ENCODE assay signal across 25 mouse cellular contexts in genomic region chr6:35243989-35244388, GRCm38 (mm10).
DNase-seq lines count a peak whose midpoint lies in the region; ATAC-seq and TF ChIP-seq lines count a peak whose summit lies in the region.
"Had no signal": no experiment of that assay in that cellular context is flagged by ENCODE, and none has a peak within 500 bp of the region (broad histone marks: within the 10 kb centered on the region; RNA-seq: fewer than 3 reads in every experiment).

No protein-coding gene starts in this region.

- no peaks in the 10 kb centered on the region for H3K27me3 ChIP-seq in ES-Bruce4 (ENCODE audit: control insufficient read depth, insufficient read depth, low read length, poor library complexity, severe bottlenecking)
- H3K27me3 ChIP-seq: CH12.LX; embryonic facial prominence, embryonic 12.5 days; embryonic facial prominence, embryonic 15.5 days; forebrain, embryonic 15.5 days; hindbrain, embryonic 12.5 days; intestine, embryonic 15.5 days; Patski had no signal

- no peak for TF ChIP-seq EP300 in ES-Bruce4 (IDR thresholded peaks at IDR 0.05; ENCODE audit: insufficient read depth, low read depth, low read length)

- H3K4me3 ChIP-seq in ES-Bruce4 (ENCODE audit: low read depth, low read length), result no peak overlapping the region
- H3K4me3 ChIP-seq: embryonic facial prominence, embryonic 12.5 days; embryonic facial prominence, embryonic 15.5 days; forebrain, embryonic 15.5 days; heart, adult 2 months; hindbrain, embryonic 12.5 days; intestine, embryonic 15.5 days had no signal

- H3K27ac ChIP-seq in ES-Bruce4 (ENCODE audit: insufficient read depth, low read length), result 0 out of 2 replicates have a peak overlapping the region, but pooled peaks have one; percentile 24
- H3K27ac ChIP-seq: embryonic facial prominence, embryonic 12.5 days; embryonic facial prominence, embryonic 15.5 days; forebrain, embryonic 15.5 days; heart, adult 2 months; hindbrain, embryonic 12.5 days; intestine, embryonic 15.5 days had no signal

- no peaks in the 10 kb centered on the region for H3K4me1 ChIP-seq in ES-Bruce4 (ENCODE audit: control insufficient read depth, insufficient read depth, low read length)
- H3K4me1 ChIP-seq: embryonic facial prominence, embryonic 12.5 days; embryonic facial prominence, embryonic 15.5 days; forebrain, embryonic 15.5 days; hindbrain, embryonic 12.5 days; intestine, embryonic 15.5 days had no signal

- no peak for TF ChIP-seq CTCF in ES-Bruce4 (IDR thresholded peaks at IDR 0.05; ENCODE audit: low read depth, low read length)

- peaks cover 9% of the 10 kb centered on the region for H3K9me3 ChIP-seq in ES-Bruce4 (replicated peaks; ENCODE audit: control insufficient read depth, insufficient read depth, low read length, poor library complexity, severe bottlenecking)
- H3K9me3 ChIP-seq: embryonic facial prominence, embryonic 12.5 days; embryonic facial prominence, embryonic 15.5 days; forebrain, embryonic 15.5 days; hindbrain, embryonic 12.5 days; intestine, embryonic 15.5 days had no signal

- TF ChIP-seq POLR2A in ES-Bruce4 (IDR thresholded peaks at IDR 0.05; ENCODE audit: insufficient read depth, low read length), result no peak

- peaks cover 53% of the 10 kb centered on the region for H3K36me3 ChIP-seq in ES-Bruce4 (ENCODE audit: control insufficient read depth, insufficient read depth, low read length, poor library complexity, severe bottlenecking)

- H3K9ac ChIP-seq in ES-Bruce4 (ENCODE audit: low read depth, poor library complexity, severe bottlenecking), result no peak overlapping the region
- H3K9ac ChIP-seq: embryonic facial prominence, embryonic 12.5 days; embryonic facial prominence, embryonic 15.5 days; forebrain, embryonic 15.5 days; hindbrain, embryonic 12.5 days; intestine, embryonic 15.5 days had no signal

- DNase-seq in MN1 (ENCODE audit: low spot score), result peak; percentile 13
- DNase-seq in c-Kit-positive CD71-positive TER-119-negative erythroid progenitor cells, embryonic 14.5 days (ENCODE audit: low read depth), result peak; percentile 45
- no peak for DNase-seq in left cerebral cortex, postnatal 36 days (ENCODE audit: low spot score in 2 of 2)
- DNase-seq in urinary bladder, postnatal 10 days (ENCODE audit: low spot score), result no peak
- DNase-seq: adrenal gland, adult 8-10 months; adrenal gland, postnatal 25 days; B cell, adult 2 months; cerebellum, adult 11 months; cerebellum, adult 2 months; cerebellum, adult 9-11 months; cerebellum, postnatal 25 days; gastrocnemius, postnatal 25 days; heart, adult 2 months; kidney, adult 11 months had no signal

- no peak for ATAC-seq in megakaryocyte, adult 5-6 weeks (ENCODE audit: poor library complexity, severe bottlenecking)
- ATAC-seq: activated CD4-positive, CD25-positive, alpha-beta regulatory T cell, adult 4 months; hindbrain, embryonic 16.5 days; intestine, embryonic 15.5 days; Patski had no signal

- intact Hi-C loops in left cerebral cortex, postnatal 36 days (cut with DNase I), result no loop called here

Comparison
In these comparisons a context has a peak if more than half of its experiments do, and no peak if none do; other contexts are left out.
1. DNase-seq: peak in MN1 (single experiment) and c-Kit-positive CD71-positive TER-119-negative erythroid progenitor cells, embryonic 14.5 days (single experiment); none in left cerebral cortex, postnatal 36 days (0 of 2) and urinary bladder, postnatal 10 days (single experiment).